Mouse (Mus musculus): ENCODE measurements at regions not wholly inside any gene's neighbourhood (a gene's known extent, or its start where the extent isn't known, plus 50 kb on each side); places are given as distances from the start of the nearest gene placed in this dataset.

- TF ChIP-seq CTCF (IDR thresholded peaks at IDR 0.05; ENCODE audit: low read depth): no peak
- no peak for TF ChIP-seq EP300 (optimal IDR thresholded peaks at IDR 0.05)
Measured at GRCm38 (mm10) chr2:137408294-137408693, 291.9 kb upstream of the Jag1 start.

Data from stomach, postnatal 0 days (tissue).